Mouse (Mus musculus): Measurements from ENCODE around the gene Snn.
"Not testable (repeated sequence)": the region's sequence is repeated elsewhere in the genome, so short reads cannot be mapped to it uniquely, and the experiment has no call there.

The Snn gene

DNA sequence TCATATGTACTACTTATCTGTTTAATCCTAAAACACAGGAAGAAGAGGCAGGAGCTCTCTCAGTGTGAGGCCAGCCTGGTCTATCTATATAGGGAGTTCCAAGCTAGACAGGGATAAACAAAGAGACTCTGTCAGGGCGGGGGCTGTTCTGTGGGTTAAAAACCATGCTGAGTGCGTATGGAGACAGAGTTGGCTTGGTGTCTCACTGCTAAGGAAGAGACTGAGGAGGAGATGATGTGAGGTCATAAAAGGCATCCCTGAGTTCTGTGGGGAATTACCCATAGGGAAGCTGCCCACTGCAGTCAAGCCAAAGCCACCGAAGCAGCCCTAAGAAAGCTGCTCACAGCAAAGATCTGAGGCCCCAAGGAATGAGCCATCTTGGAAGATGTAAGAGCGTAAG is at the start of gene Snn:
Gene Snn (plus strand): TSS at position 301 of the 400 bp plus-strand sequence.
- no peak for DNase-seq

DNA sequence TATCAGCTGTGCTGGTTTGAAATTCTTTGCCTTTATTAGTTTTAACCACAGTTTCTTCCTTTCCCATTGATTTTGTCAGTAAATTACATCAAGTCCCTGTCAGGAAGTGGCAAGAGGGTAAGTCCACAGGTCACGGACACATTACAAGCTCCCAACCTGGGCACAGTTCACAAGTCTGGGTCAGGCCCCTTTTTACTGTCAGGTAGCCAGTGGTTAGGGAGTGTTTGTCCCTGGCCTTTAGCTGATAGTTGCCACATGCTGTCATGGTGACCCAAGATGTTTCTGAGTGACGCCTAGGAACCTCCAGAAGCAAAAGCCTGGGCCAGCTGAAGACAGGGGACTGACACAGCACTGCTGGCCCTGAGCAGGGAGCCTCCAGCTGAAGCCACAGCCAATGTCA is 49.5 kb upstream of the Snn start:
- DNase-seq: no peak

DNA sequence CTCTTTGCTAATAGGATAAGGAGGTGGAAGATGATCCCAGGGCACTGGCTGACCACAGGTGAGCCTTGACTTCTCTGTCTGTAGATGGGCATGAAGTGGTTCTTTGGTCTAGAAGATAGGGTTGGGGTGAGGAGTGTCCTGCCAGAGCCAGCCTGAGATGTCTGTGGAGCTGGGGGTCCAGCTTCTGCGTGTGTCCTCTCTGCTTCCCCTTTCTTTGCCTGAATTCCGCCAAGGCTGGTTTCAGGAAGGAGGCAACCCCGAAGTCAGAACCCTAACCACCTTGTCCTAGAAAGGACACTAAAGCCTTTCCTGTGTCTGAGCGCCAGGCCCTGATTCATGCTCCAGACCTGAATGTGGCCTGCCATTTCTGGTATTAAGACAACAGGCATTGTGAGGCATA is 48.8 kb upstream of the Snn start:
- DNase-seq: no peak

DNA sequence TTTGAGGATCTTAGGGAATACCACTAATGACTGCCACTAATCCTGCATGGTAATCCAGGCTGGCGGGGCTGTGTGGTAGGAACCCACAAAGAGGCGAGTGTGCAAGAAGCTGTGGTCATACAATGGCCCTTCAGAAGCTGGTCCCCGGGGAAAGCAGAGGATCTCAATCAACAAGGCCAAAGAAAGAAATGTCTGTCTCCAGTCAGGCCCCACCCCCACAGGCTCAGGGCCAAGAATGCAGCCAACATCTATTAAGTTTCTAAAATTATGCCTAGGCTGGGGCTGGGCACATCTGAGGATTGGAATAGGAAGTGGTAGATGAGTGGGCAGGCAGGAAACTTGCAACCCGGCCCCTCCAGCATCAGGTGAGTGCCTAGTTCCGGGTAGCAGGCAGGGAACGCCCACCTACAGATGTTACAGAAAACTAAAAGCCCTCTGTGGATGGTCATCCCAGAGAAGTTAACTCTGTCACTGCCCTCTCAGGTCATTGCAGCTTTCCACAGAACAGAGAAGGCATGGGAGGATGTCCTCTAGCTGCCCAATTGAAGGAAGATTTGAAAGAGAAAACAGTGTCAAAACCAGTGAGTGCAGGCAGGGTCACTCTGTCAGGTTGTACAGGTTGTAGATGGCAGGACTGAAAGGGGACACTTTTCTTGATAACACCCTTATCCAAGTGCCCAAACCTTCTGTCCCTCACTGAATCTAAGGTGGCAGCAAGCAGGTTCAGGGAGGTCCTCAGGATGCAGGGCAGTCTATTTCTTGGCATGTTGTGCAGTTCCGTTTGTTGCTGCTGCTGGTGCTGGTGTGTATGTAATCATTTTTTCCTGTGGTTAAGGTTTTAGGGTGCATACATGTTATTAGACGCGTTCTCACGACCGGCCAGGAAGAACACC is 47.9 kb upstream of the Snn start:
- peak; percentile 49 for DNase-seq

DNA sequence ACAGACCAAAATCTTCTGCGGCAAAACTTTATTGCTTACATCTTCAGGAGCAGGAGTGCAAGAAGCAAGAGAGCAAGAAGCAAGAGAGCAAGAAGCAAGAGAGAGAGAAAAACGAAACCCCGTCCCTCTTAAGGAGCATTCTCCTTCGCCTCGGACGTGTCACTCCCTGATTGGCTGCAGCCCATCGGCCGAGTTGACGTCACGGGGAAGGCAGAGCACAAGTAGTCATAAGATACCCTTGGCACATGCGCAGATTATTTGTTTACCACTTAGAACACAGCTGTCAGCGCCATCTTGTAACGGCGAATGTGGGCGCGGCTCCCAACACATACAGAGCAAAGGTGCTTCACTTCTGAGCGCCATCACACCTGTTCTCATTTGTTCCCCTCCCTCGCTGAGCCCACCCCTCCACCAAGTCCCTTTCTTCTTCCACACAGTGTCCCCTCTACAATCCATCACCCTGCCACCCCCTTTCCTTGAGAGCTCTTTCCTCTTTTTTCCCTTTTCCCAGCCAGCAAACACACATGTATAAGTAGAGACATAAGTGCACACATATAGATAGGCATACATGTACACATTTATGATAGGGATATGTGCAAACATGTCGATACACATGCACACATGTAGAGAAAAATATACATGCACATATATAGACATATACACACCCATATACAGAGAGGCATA is 47.1 kb upstream of the Snn start:
- DNase-seq: not testable (repeated sequence)

DNA sequence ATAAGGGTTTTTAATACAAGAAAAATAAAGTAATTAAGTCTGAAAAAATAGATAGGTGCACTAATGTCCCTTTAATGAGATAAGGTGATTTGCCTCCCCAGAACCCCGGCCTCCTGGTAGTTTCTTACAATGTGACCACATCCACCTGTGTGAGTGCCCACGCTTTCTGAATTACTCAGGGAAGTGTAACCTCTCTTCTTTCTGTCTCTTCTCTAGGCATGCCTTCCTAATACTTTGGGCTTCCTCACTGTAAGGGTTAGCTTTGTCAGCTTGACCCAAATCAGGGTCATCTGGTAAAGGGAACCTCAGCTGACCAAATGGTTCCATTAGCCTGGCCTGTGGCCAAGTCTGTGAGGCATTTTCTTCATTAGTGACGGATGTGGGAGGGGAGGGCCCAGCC is 46.3 kb upstream of the Snn start:
- no peak for DNase-seq

DNA sequence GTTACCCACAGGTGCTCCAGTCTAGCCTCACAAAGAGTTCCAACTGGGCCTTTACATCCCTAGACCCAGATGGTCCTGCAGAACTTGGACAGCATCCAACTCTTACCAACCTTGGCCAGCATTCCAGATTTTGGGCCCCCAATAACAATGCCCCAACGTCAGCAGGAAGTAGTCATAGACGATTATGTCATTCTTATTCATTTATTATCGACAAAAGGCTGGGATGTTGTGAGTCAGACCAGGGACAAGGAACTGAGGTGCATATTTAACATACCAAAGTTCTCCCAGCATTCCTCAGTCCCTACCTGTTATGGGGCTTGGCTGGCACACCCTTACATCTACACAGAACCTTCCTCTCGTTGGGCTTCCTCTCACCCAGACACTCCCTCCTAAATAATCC is 44.4 kb upstream of the Snn start:
- no peak for DNase-seq

DNA sequence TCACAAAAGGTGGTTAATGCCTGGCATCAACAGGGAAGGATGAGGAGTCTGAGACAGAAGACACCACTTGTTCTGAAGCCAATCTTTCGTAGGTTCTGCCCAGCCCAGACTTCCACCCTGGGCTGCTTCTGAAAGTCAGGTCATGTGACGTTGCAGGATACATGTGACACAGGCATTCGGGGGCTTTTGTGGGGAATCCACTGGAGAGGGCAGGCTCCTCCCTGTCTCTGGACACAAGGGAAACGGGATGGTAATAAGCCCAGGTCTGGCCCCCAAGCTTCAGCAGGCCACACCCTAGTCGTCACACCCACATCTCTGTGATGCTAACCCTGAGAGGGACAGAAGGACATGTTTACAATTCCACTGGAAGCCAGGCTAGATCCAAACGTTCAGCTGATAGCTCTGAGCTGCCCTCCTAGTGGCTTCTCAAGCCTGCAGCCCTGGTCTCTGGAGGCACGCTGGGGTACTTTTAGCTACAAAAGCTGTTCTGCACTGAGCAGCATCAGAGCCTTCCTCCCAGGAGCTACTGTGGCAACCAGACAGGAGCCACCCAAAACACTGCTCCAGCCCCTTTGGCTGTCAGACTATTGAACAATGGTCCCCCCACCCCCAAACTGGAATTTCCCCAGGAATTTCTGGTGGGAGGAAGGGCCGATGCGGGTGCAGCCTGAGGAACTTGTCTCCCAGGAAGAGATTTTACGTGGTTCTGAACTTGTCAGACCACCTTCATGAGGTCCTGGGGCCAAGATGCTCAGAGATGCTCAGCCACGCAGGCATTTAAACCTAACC is 42.7 kb upstream of the Snn start:
- DNase-seq: no peak

DNA sequence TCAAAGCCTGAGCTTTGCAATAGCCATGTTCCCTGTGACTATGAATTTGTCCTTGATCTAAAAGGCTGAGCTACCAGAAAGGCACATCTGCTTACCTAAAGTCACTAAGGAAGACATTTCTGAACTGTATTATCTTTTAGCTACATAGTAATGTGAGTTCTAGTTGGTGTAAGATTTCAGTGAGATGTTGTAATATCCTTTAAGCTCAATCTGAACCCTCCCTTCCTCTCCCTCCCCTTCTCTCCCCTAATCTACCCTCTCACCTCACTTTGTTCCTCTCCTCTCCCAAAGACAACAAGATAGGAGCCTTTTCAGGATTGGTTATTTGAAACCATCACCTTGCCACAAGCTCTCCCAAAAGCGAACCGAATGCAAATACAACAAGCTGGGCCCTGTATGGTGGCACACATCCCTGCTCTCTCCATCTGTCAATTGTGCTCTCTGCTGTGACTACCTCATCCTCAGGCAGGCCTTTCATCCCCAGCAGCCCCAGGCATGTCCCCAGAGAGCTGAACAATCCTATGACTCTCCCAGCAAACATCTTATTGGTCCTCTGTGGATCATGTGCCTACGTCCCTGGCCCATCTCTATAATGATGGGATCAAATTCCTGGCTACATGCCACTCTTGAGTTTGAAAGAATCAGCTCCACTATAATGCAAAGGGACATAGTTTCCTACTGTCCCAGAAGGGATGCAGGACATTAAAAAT is 39.2 kb upstream of the Snn start:
- no peak for DNase-seq

DNA sequence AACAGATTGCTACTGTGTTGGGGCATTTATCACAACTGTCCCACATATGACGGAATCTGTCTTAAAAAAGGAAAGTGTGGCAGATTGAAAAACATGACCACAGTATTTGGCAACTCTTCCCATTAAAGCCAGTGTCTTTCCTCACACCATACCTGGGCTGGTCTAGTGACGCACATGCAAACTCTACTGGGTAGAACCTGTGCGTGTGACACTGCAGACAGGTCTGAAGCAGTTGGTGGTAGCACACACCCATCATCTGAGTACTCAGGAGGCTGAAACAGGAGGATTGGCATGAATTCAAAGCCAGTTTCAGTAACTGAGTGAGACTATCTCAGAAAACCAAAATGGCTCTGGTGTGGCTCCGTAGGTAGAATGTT is 38.6 kb upstream of the Snn start:
- no peak for DNase-seq

DNA sequence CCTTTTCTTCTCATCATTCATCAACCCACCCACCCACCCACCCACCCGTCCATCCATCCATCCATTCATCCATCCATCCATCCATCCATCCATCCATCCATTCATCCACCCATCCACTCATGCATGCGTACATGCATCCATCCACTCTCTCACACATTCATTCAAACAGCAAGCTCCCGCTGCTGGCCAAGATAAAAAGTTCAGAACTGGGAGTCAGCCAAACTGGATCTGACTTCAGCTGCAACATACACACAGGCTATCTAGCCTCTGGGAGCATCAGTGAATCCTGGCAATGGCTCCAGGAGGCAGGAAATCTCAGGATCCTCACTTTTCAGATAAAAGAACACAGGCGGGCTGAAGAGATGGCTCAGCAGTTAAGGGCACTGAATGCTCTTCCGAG is 37.1 kb upstream of the Snn start:
- no peak for DNase-seq

DNA sequence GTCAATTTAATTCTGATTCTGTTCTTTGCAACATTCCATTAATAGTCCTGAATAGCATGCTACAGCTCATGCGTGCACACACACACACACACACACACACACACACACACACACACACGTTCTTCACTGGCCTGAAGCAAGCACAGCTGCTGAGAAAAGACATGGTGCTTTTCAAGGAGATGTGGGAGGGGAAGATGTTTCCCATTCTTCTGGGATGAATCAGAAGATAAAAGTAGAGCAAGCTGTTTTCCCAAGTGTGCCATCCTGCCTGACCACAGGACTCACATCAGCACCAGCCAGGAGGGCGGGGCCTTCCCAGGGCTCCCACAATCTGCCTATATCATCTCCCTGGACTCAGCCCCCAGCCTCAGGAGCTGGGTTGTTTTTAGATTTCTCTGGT is 35.9 kb upstream of the Snn start:
- peak; percentile 21 for DNase-seq

DNA sequence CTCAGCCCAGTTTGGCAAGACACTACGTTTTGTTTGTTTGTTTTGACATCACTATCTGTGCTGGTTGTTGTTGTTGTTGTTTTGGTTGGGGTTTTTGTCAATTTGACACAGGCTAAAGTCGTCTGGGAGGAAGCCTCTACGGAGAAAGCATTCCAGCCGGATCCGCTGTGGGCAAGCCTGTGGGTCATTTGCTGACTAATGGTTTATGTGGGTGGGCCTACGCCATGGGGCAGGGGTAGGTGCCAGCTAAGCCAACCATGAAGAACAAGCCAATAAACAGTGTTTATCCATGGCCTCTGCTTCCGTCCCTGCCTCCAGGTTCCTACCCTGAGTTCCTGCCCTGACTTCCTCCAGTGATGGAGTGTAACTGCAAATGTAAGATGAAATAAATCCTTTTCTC is 32.5 kb upstream of the Snn start:
- DNase-seq: no peak

DNA sequence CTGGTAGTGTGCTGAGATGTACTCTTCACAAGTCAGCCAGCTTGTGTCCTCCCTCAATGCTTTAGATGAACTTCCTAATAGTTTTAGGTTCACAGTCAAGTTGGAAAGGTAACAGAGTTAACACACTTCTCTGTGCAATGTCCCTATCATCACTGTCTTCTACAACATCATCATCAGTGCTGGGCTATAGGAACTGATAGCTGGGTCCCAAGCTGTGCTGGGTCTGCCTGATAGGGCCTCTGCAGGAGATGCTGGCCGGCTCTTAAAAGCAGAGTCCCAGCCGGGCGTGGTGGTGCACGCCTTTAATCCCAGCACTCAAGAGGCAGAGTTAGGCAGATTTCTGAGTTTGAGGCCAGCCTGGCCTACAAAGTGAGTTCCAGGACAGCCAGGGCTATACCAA is 29.9 kb upstream of the Snn start:
- DNase-seq: no peak

DNA sequence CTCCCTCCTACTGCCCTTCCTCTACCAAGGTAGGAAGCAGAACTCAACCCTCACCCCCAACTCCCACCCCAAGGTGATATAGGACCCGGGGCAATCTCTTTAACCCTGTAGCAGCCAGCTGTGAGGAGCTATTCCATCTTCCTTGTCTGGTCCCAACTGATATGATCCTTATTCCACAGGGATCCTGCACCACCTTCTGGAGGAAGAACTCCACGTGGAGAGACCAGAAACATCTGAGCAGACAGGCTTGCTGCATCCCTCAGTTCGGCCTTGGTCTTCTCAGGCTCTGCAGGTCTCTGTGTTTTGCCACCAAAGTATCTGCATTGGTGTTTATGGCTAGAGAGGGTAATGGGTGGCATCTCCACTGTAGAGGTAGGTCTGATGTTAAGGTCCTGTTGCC is 29.4 kb upstream of the Snn start:
- DNase-seq: no peak

DNA sequence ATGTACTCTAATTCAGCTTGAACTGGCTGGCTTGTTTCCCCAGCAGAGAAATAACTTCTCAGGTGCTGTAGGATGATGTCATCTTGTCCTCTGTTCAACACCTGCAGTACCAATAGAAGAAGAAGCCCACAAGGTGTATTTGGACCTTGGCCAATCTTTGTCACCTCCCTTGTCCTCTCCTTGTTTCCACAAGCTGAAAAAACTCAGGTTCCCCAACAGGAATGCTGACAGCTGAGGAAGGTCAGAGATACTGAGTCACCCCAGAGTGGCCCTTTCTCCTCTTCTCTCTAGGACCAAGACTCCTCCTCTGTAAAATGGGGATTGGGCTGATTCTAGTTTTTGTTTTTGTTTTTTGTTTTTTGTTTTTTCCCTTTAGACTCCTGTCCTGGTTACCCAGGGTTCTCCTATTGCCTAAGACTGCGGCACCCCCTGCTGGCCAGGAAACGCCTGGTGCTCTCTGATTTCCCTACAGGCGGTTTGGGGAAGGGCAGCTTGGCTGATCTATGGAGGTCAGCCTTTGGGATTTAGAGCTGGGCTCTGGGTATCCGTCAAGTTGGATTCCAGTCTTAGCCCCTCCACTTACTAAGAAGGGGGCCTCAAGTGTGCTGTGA is 26.4 kb upstream of the Snn start:
- peak; percentile 79 for DNase-seq

DNA sequence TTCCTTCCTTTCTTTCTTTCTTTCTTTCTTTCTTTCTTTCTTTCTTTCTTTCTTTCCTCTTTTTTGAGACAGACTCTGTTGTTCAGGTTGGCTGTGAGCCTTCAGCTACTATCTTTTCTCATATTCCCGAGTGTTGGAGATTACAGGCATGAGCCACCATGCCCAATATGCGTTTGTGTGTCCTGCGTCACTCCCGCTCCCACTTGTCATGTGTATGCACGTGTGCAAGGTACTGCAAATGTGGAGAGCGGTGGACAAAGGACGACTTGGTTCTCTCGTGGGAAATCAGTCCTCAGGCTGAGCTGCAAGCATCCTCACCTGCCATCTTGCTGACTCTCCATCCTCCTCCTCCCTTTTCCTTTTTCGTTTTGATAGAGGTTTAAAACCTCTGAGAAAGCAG is 25.5 kb upstream of the Snn start:
- no peak for DNase-seq

DNA sequence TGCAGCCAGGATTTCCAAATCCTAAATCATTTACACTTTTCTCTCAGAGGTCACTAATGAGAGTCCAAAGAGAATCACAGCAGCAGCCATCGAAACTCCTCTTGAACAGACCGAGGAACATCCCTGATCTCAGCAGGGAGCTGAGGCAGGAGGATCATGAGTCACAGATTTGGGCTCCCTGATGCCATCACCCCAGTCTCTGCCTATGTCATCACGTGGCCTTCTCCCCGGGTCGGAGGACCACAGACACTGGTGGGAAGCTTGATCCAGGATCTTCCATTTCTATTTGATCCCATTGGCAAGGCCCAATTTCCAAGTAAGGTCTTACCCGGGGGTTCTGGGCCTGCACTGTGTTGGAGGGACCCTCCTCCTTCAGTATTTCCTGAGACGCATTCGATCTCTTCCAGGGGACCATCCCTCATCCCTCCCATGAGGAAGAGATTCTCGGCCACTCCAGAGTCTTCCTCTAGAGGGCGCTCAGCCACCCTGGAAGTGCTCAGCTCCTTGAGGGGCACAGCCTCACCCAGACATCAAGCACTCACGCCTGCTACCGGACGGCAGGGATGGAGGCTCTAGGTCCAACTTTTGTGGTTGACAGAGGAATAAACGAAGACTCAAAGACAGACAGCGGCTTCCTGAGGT is 24.8 kb upstream of the Snn start:
- peak; percentile 44 for DNase-seq

DNA sequence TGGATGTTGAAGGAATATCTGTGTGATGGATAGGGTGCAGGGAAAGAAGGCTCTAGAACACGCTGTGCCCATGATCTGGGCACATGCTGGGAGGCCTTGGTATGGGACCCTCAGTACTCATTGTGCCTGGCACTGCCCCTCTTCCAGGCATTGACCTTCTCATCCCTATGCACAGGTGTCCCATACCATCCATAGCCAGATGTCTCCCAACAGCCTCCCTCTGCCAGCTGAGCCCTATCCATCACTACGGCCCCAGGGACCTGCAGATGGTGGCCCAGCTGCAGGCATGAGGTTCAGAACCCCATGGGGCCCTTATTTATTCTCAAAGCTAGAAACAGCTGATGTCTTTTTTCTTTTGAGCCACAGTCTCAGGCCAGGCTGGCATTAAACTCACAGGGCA is 20.1 kb upstream of the Snn start:
- no peak for DNase-seq

DNA sequence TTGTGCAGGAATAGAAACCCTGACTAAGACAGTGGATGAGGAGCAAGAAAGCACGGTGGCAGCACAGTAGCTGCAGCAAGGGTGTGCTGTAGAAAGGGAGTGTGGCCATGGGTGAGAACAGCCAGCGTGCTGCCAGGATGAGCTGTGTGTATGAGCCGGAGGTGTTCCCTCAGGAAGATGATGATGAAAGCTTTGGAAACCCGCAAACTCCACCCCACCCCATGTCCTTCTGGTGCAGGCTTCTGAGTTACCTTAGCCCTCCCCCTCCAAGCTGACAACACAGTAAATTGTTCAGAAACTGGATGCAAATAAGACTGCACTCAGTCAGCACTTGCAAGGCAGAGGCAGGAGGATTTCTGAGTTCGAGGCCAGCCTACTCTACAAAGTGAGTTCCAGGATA is 17.5 kb upstream of the Snn start:
- no peak for DNase-seq

DNA sequence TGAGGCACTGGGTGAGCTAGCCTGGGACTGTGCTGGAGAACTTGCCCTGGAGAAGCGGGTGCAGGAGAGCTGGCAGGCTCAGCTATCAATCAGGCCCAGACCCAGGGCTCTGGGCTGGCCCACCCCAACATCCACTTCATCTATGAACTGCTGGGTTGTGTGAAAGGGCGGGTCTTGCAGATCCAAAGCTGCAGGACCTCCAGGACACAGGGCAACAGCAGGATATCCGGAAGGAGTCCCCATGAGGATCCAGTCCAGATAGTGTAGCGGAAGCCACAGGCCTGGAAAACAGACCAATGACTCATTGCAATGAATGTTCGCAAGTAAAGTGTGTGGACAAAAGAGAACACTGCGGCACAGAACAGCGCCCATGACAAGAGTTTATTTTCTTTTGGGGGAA is 14.3 kb upstream of the Snn start:
- DNase-seq: peak; percentile 34

DNA sequence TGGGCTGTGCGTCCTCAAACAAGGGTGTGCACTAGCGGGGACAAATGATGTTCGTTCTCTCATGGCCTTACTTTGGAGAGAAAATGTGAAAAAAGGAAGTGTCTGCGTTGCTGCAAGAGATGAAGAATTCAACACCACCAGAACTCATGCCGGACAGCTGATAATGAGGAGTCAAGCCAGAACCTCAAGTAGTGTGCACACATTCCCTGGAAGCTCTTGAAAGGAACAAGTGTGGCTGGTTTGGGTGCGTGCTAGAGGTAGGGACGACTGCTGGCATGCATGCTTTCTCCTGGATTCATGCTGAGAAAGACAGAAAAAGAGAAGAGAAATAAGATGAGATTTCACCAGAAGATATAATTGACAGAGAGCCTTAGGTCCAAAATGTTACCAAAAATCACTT is 13.6 kb upstream of the Snn start:
- DNase-seq: no peak
